Mouse (Mus musculus) T-helper 17 cell (primary cell): ENCODE data around the gene Svs4.
"Not testable (repeated sequence)": the region's sequence is repeated elsewhere in the genome, so short reads cannot be mapped to it uniquely, and the experiment has no call there.

ENCODE experiments used
- in situ Hi-C, 2 experiments: fragments of 300-600 bp; cut with MboI, MseI; formaldehyde crosslinking; loops; 1 replicate in 1 of 2; 2 replicates in 1 of 2; pipeline ENCODE4 v1.15.1; 2025; ENCODE audit warnings: high pct_unique_total_duplicates in 2 of 2

The Svs4 gene

GRCm38 (mm10) chr2:164278359-164278758 is at the start of gene Svs4:
TSS of gene Svs4 (minus strand) at chr2:164278459.
- in situ Hi-C loops: no loop called here

DNA sequence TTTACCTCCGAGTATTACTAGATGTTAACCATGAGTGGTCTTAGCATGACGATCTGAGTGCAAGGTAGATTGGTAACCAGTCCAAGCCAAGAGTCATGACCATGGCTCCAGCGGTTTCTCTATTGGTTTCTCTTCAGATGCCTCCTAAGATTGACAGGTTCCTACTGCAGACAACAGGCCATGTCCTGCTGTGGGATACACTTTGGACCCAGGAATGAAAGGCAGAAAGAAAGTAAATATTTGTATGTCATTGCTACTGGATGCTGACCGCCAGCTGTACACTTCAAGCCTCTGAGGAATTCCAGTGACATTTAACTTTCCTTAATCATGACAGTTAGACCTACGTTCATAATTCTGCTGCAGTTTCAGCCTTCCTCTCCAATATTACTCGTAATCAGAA is 42.7 kb upstream of the Svs4 start:
- in situ Hi-C loops: no loop called here

GRCm38 (mm10) chr2:164316451-164316850 is 38.2 kb upstream of the Svs4 start, which contains the start of gene Svs6:
TSS of gene Svs6 (plus strand) at chr2:164316751.
- in situ Hi-C loops: not testable (repeated sequence)

DNA sequence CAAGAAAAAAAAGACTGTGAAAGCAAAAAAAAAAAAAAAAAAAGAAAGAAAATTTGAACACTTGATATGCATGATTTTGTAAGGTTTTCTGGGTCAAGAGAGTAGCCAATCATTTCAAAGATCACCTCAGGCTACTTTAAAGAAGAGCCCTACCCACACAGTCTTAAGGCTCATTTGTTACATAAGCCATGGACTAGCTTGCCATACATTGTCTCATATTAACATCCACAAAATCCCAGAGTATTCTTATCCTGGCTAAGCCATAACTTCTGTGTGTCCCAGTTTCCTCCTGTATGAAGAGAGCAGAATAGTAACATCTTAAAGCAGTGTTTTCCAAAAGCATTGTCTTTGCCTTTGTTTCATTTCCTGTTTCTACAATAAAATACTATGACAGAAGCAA is 37.2 kb upstream of the Svs4 start:
- in situ Hi-C loops: not testable (repeated sequence)

GRCm38 (mm10) chr2:164312599-164312998 is 34.3 kb upstream of the Svs4 start:
- in situ Hi-C loops: no loop called here

GRCm38 (mm10) chr2:164288968-164289367 is 10.7 kb upstream of the Svs4 start, which contains the start of gene Svs3a:
TSS of gene Svs3a (plus strand) at chr2:164289268.
- in situ Hi-C loops: not testable (repeated sequence)

- in situ Hi-C loops: not testable (repeated sequence)
Measured at GRCm38 (mm10) chr2:164256540-164256939, 21.7 kb downstream of the Svs4 start, which contains the start of gene Svs3b. TSS of gene Svs3b (minus strand) at chr2:164256640.

DNA sequence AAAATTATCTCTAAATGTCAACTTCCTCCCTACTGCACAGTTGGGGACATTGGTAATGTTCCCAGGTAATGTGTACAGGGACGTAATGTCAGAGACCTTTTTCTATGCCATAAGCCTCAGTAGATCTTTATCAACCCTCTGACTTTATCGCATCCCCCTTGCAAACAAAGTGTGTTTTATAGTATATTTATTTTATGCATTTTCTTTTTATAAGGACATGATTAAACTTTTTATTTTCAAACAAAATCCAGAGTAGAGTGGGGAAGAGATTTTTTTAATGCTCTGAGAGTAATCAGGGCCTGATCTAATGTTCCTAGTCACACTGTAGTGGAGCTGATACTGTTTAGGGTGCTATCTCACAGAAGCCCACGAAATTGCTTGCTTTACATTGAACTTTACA is 39.9 kb downstream of the Svs4 start, which contains the start of gene Svs2:
Svs2 (minus strand) TSS at position 101 of the 400 bp plus-strand sequence.
- in situ Hi-C loops: no loop called here

DNA sequence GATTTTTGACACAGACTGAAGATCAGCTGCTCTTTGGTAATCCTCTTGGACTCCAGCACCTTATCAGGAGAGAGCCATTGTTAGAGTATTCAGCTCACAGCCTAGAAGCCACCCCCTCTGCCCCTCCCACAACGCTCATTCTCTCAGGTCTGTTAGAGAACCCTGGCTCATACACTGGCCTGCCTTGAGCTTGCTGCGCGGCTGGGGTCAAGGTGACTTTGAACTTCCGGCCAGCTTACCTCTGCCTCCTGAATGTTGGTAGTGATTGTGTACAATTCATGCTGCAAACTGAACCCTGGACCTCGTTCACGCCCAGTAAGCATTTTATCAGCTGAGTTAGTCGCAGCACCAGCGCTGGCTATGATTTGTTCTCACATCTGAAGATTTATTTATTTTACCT is 45.6 kb downstream of the Svs4 start:
- in situ Hi-C loops: no loop called here

GRCm38 (mm10) chr2:164228361-164229070 is 49.7 kb downstream of the Svs4 start:
- in situ Hi-C loops: no loop called here
